Mouse (Mus musculus): ENCODE results near the gene Lrrc3. TPM values are rescaled to one million over a fixed set of nuclear protein-coding genes. Genes with fewer than 3 reads are reported as not detected.

Lrrc3 gene
- polyA plus RNA-seq, 1 experiment, result 1.9 TPM

DNA sequence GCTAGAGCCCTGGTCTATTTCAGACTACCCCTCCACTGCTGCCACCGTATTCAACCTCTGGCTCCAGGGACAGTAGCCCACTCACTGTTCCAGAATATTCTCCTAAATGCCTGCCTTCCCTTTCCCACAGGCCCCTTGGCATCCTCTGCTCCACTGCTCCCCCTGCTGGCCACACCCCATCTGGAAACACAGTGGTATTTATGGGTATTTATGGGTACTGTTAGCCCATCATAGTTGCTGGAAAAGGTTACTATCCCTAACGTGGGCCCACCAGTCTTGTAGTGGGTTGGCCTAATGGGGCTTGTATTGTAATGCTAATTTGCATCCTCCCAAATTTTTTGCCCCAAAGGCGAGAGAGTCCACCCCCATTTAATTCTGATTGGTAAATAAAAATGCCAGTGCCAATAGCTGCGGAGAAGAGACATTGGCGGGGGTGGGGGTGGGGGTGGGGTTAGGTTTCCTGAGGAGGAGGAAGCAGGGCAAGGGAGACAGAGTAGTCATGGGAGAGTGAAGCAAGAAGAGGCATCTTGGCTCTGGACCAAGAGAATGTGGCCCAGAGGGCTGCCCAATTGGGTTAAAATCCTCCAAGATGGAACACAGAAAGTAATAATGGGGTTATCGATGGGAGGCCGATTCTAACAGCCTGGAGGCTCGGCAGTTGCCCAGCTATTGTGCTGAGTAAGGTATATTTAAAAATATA lies 14.4 kb upstream of the Lrrc3 start:
- Histone ChIP-seq H3K27ac (ENCODE audit: control insufficient read depth, insufficient read depth, low read length) (no peak overlapping the region), H3K4me3 (ENCODE audit: control insufficient read depth, insufficient read depth, low read length) (no peak overlapping the region), H3K27me3 (ENCODE audit: control insufficient read depth, insufficient read depth, low read length) (no peaks in the 10 kb centered on the region), H3K4me1 (replicated peaks; ENCODE audit: control insufficient read depth, insufficient read depth, low read length) (no peaks in the 10 kb centered on the region), H3K36me3 (ENCODE audit: control insufficient read depth, insufficient read depth, low read length) (no peaks in the 10 kb centered on the region)
- TF ChIP-seq CTCF (IDR thresholded peaks at IDR 0.05; ENCODE audit: borderline replicate concordance, control insufficient read depth, extremely low read depth, insufficient read depth, low read length, poor library complexity) (peak; percentile 75; the same call in 1 of the 2 replicates), POLR2A (IDR thresholded peaks at IDR 0.05; ENCODE audit: control insufficient read depth, extremely low read depth, insufficient read depth, low read length, poor library complexity) (no peak)
- 80% methylated on average over 8 of the region's 8 CpGs for WGBS
- peak; percentile 71 for DNase-seq

DNA sequence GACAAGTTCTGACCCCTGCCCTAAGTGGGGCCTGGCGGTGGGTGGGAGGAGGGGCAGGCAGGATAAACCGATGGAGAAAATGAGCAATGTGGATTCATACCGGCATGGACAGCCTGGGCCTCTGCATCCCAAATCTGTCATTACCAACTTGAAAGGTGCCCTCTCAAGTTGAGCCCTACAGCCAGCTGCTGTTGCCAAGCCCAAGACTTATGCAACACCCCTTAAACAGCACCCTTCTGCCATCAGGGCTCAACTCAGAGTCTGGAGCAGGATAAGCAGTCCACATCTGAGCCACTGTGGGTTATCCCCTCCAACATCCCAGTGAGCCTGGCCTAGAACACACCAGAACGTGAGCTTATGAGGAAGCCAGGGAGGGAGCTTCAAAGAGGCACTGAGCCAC lies 11.0 kb upstream of the Lrrc3 start:
- DNase-seq, result no peak
- WGBS, result 71% methylated on average over 4 of the region's 4 CpGs
- no peaks in the 10 kb centered on the region for H3K4me1 ChIP-seq (replicated peaks; ENCODE audit: control insufficient read depth, insufficient read depth, low read length)
- H3K36me3 ChIP-seq (ENCODE audit: control insufficient read depth, insufficient read depth, low read length), result no peaks in the 10 kb centered on the region
- no peak overlapping the region for H3K27ac ChIP-seq (ENCODE audit: control insufficient read depth, insufficient read depth, low read length)
- TF ChIP-seq POLR2A (IDR thresholded peaks at IDR 0.05; ENCODE audit: control insufficient read depth, extremely low read depth, insufficient read depth, low read length, poor library complexity) (no peak), CTCF (IDR thresholded peaks at IDR 0.05; ENCODE audit: borderline replicate concordance, control insufficient read depth, extremely low read depth, insufficient read depth, low read length, poor library complexity) (no peak)
- no peaks in the 10 kb centered on the region for H3K27me3 ChIP-seq (ENCODE audit: control insufficient read depth, insufficient read depth, low read length)
- H3K4me3 ChIP-seq (ENCODE audit: control insufficient read depth, insufficient read depth, low read length), result no peak overlapping the region

DNA sequence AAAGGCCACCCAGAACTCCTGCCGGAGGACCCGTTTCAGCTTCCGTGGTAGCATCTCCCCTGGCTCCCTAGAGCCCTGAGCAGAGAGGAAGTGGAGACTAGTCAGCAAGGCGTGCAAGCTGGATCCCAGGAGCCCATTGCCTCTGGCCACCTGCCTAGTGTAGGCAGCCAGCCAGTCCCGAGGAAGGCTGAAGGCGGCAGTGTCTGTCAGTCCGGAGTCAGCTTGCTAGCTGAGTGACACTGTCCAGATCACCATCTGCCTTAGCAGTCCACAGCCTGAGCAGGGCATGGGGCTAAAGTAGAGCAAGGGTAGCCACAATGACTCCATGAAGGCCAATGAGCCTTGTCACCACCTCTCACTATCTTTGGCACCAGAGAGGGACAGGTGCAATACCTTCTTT lies 10.3 kb upstream of the Lrrc3 start:
- Histone ChIP-seq H3K4me1 (replicated peaks; ENCODE audit: control insufficient read depth, insufficient read depth, low read length) (no peaks in the 10 kb centered on the region), H3K27ac (ENCODE audit: control insufficient read depth, insufficient read depth, low read length) (no peak overlapping the region), H3K27me3 (ENCODE audit: control insufficient read depth, insufficient read depth, low read length) (no peaks in the 10 kb centered on the region), H3K36me3 (ENCODE audit: control insufficient read depth, insufficient read depth, low read length) (no peaks in the 10 kb centered on the region), H3K4me3 (ENCODE audit: control insufficient read depth, insufficient read depth, low read length) (no peak overlapping the region)
- 71% methylated on average over 7 of the region's 7 CpGs for WGBS
- no peak for TF ChIP-seq POLR2A (IDR thresholded peaks at IDR 0.05; ENCODE audit: control insufficient read depth, extremely low read depth, insufficient read depth, low read length, poor library complexity)
- no peak for TF ChIP-seq CTCF (IDR thresholded peaks at IDR 0.05; ENCODE audit: borderline replicate concordance, control insufficient read depth, extremely low read depth, insufficient read depth, low read length, poor library complexity)
- DNase-seq, result no peak

GRCm38 (mm10) chr10:77902894-77903715 lies 769 bp upstream of the Lrrc3 start:
- peak; percentile 5 for DNase-seq
- Histone ChIP-seq H3K4me1 (replicated peaks; ENCODE audit: control insufficient read depth, insufficient read depth, low read length) (peaks cover 13% of the 10 kb centered on the region), H3K27me3 (ENCODE audit: control insufficient read depth, insufficient read depth, low read length) (peaks cover 4% of the 10 kb centered on the region), H3K4me3 (ENCODE audit: control insufficient read depth, insufficient read depth, low read length) (no peak overlapping the region), H3K36me3 (ENCODE audit: control insufficient read depth, insufficient read depth, low read length) (no peaks in the 10 kb centered on the region), H3K27ac (ENCODE audit: control insufficient read depth, insufficient read depth, low read length) (no peak overlapping the region)
- 8% methylated on average over 35 of the region's 35 CpGs for WGBS
- TF ChIP-seq POLR2A (IDR thresholded peaks at IDR 0.05; ENCODE audit: control insufficient read depth, extremely low read depth, insufficient read depth, low read length, poor library complexity) (no peak), CTCF (IDR thresholded peaks at IDR 0.05; ENCODE audit: borderline replicate concordance, control insufficient read depth, extremely low read depth, insufficient read depth, low read length, poor library complexity) (no peak)

- H3K27ac ChIP-seq (ENCODE audit: control insufficient read depth, insufficient read depth, low read length), result no peak overlapping the region
- peak overlapping the region; percentile 9 for H3K4me3 ChIP-seq (ENCODE audit: control insufficient read depth, insufficient read depth, low read length)
- DNase-seq, result no peak
- no peak for TF ChIP-seq CTCF (IDR thresholded peaks at IDR 0.05; ENCODE audit: borderline replicate concordance, control insufficient read depth, extremely low read depth, insufficient read depth, low read length, poor library complexity)
- no peak for TF ChIP-seq POLR2A (IDR thresholded peaks at IDR 0.05; ENCODE audit: control insufficient read depth, extremely low read depth, insufficient read depth, low read length, poor library complexity)
- H3K27me3 ChIP-seq (ENCODE audit: control insufficient read depth, insufficient read depth, low read length), result peaks cover 4% of the 10 kb centered on the region
- WGBS, result 10% methylated on average over 14 of the region's 14 CpGs
- peaks cover 13% of the 10 kb centered on the region for H3K4me1 ChIP-seq (replicated peaks; ENCODE audit: control insufficient read depth, insufficient read depth, low read length)
- no peaks in the 10 kb centered on the region for H3K36me3 ChIP-seq (ENCODE audit: control insufficient read depth, insufficient read depth, low read length)
Measured at GRCm38 (mm10) chr10:77901871-77902210, 495 bp downstream of the Lrrc3 start.

GRCm38 (mm10) chr10:77900903-77901818 lies 1.2 kb downstream of the Lrrc3 start:
- H3K36me3 ChIP-seq (ENCODE audit: control insufficient read depth, insufficient read depth, low read length), result no peaks in the 10 kb centered on the region
- TF ChIP-seq CTCF (IDR thresholded peaks at IDR 0.05; ENCODE audit: borderline replicate concordance, control insufficient read depth, extremely low read depth, insufficient read depth, low read length, poor library complexity) (no peak), POLR2A (IDR thresholded peaks at IDR 0.05; ENCODE audit: control insufficient read depth, extremely low read depth, insufficient read depth, low read length, poor library complexity) (no peak)
- DNase-seq, result no peak
- H3K4me1 ChIP-seq (replicated peaks; ENCODE audit: control insufficient read depth, insufficient read depth, low read length), result peaks cover 13% of the 10 kb centered on the region
- WGBS, result 93% methylated on average over 27 of the region's 27 CpGs
- no peak overlapping the region for H3K4me3 ChIP-seq (ENCODE audit: control insufficient read depth, insufficient read depth, low read length)
- peaks cover 4% of the 10 kb centered on the region for H3K27me3 ChIP-seq (ENCODE audit: control insufficient read depth, insufficient read depth, low read length)
- no peak overlapping the region for H3K27ac ChIP-seq (ENCODE audit: control insufficient read depth, insufficient read depth, low read length)

Data from thymus, adult 2 months (tissue).